Mouse (Mus musculus): ENCODE measurements around the gene Krtap5-4. TPM values are rescaled to one million over a fixed set of nuclear protein-coding genes. Genes with fewer than 3 reads are reported as not detected.
"Not testable (repeated sequence)": the region's sequence is repeated elsewhere in the genome, so short reads cannot be mapped to it uniquely, and the experiment has no call there.

The Krtap5-4 gene
- polyA plus RNA-seq, 1 experiment = not detected

DNA sequence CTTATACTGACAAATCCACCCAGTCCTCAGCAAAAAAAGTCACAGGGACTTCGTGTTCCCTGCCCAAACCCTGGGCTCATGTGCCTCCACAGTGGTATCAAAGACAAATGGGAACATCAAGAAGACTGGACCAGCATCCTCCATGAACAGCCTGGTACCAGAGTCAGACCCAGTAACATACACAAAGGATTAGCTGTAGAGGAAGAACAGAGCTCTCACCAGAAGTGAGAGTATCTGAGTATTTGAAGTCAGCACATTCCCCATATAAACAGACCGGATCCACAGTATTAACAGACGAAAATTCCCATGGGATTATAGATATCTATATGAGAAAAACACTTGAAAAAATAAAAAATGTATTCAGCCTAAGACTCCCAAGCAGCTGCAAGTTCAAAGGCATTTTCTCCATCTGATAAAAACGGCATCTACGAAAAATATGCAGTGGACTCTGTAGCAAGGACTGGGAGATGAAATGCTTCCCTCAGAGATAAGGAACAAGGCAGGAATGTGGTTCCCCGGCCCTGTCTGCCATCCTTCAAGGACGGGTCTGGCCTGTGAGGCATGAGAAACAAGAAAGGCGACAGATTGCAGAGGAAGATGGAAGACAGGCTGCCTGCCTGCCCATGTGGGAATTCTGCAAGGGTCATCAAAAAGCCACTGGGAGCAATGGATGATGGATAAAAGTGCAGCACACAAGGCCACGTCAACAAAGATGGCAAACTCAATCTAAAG is 23.5 kb downstream of the Krtap5-4 start:
- no peak for TF ChIP-seq POLR2A (IDR thresholded peaks at IDR 0.05; ENCODE audit: borderline replicate concordance, extremely low read depth, insufficient read depth, insufficient read length, poor library complexity, severe bottlenecking)
- TF ChIP-seq CTCF (IDR thresholded peaks at IDR 0.05; ENCODE audit: borderline replicate concordance, extremely low read depth, insufficient read depth, insufficient read length) = no peak
- no peak for DNase-seq (ENCODE audit: low read depth)

DNA sequence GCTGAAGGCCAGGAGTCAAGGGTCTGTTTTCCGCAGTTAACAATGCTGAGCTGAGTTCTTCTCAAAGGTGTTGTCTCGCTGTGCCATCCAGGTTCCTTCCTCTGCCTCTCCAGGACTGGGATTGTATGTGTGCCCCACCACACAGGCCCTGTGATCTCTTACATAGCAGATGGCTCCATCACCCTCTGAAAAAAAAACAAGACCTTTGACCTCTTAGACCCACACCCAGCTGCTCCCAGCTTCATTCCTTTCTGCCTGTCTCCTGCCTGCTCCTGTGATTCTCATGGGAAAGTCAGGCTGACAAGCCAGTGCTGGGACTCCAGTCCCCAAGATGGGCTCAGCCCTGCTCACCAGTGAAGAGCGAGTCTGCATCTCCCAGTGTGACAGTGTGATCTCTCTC is 25.2 kb downstream of the Krtap5-4 start:
- TF ChIP-seq POLR2A (IDR thresholded peaks at IDR 0.05; ENCODE audit: borderline replicate concordance, extremely low read depth, insufficient read depth, insufficient read length, poor library complexity, severe bottlenecking) (no peak), CTCF (IDR thresholded peaks at IDR 0.05; ENCODE audit: borderline replicate concordance, extremely low read depth, insufficient read depth, insufficient read length) (no peak)
- no peak for DNase-seq (ENCODE audit: low read depth)

DNA sequence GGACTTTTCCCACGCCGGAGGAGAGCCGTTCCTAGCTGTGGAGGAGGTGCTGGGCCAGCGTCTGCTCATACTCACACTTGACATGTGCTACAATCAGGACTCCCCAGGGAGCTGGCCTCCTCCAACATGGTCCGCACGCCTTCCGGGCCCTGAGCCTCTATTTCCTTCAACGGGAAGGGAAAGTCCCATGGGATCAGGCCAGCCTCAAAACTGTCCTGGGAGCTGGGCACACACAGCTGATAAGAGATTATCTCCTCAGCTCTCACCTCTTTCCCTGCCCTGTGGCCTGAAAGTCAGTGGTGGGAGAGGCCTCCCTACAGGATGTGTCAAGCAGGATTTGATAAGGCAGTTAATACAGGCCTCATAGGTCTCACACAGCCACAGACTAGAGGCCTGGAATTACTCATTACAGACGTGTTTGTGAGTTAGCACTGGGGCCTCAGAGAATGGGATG is 26.9 kb downstream of the Krtap5-4 start:
- no peak for DNase-seq (ENCODE audit: low read depth)
- TF ChIP-seq CTCF (IDR thresholded peaks at IDR 0.05; ENCODE audit: borderline replicate concordance, extremely low read depth, insufficient read depth, insufficient read length) = no peak
- no peak for TF ChIP-seq POLR2A (IDR thresholded peaks at IDR 0.05; ENCODE audit: borderline replicate concordance, extremely low read depth, insufficient read depth, insufficient read length, poor library complexity, severe bottlenecking)

DNA sequence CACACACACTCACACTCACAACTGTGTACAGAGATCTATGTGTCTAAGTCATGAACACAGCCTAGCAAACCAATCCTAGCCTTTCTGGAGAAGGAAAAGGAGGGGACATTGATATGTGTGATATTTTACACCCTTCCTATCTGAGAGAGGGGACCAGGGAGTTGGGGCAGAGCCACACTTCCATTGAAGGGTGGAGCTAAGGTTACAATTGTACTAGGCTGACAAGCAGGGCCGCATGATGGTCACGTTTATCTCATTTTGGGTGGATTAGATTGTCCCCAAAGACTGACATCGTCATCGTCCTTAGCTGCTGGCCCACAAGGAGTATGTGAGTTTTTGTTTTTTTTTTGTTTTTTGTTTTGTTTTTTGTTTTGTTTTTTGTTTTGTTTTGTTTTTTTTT is 27.9 kb downstream of the Krtap5-4 start:
- TF ChIP-seq POLR2A (IDR thresholded peaks at IDR 0.05; ENCODE audit: borderline replicate concordance, extremely low read depth, insufficient read depth, insufficient read length, poor library complexity, severe bottlenecking) (no peak), CTCF (IDR thresholded peaks at IDR 0.05; ENCODE audit: borderline replicate concordance, extremely low read depth, insufficient read depth, insufficient read length) (no peak)
- no peak for DNase-seq (ENCODE audit: low read depth)

DNA sequence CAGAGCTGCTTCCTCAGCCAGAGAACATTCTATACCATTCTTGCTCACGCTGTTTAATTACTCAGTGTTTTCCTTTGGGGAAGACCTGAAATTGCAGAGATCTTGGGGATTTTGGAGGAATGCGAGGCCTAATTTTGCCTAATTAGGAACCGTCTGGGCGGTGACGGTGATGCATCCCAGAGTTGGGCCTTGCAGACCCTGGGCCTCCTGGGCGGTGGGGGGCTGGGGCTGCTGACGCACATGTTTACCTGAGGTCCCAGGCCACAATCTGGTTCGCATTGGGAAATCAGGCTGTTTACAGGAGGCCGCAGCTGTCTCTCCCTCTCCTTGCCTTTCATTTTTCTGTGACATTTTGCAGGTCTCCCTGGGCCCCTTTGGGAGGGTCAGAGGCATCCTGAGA is 29.4 kb downstream of the Krtap5-4 start:
- DNase-seq (ENCODE audit: low read depth) = not testable (repeated sequence)

DNA sequence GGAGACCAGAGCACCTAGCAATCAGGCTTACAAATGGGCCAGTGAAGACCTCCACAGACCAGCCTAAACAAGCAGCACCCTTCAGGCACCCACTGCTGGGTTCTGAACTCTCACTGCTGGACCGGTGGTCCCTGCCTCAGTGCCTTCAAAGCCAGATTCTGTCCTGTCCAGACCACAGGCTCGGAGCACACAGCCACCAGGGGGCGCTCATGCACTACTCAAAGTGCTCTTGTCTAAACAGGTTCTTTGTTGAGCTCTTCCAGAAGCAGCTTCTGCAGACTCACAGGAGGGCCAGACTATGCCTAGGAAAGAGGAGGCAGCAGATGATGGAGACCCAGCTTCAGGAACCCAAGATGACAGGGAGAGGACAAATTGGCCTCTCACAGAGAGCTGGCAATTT is 30.9 kb downstream of the Krtap5-4 start:
- TF ChIP-seq POLR2A (IDR thresholded peaks at IDR 0.05; ENCODE audit: borderline replicate concordance, extremely low read depth, insufficient read depth, insufficient read length, poor library complexity, severe bottlenecking) = no peak
- peak; percentile 95 for TF ChIP-seq CTCF (IDR thresholded peaks at IDR 0.05; ENCODE audit: borderline replicate concordance, extremely low read depth, insufficient read depth, insufficient read length)
- peak; percentile 95 for DNase-seq (ENCODE audit: low read depth)

DNA sequence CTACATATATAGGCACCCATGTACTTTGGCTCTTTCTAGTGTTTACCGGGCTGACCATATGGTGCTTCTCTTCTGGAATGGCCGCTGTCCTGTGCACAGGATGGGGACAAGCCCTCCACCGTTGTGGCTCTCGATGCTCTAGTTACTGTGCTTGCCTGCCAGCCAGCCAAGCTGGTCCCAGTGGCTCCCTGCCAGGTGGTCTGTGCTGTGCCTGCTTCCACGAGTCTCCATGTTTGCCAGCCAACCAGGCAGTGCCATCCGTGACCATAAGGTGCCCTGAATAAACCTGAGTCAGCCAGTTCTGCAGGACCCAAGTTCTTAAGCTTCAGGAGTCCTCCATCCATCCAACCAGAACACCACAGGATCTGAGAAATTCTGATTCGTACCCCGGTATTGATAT is 31.8 kb downstream of the Krtap5-4 start:
- TF ChIP-seq POLR2A (IDR thresholded peaks at IDR 0.05; ENCODE audit: borderline replicate concordance, extremely low read depth, insufficient read depth, insufficient read length, poor library complexity, severe bottlenecking) (no peak), CTCF (IDR thresholded peaks at IDR 0.05; ENCODE audit: borderline replicate concordance, extremely low read depth, insufficient read depth, insufficient read length) (no peak)
- peak; percentile 53 for DNase-seq (ENCODE audit: low read depth)

DNA sequence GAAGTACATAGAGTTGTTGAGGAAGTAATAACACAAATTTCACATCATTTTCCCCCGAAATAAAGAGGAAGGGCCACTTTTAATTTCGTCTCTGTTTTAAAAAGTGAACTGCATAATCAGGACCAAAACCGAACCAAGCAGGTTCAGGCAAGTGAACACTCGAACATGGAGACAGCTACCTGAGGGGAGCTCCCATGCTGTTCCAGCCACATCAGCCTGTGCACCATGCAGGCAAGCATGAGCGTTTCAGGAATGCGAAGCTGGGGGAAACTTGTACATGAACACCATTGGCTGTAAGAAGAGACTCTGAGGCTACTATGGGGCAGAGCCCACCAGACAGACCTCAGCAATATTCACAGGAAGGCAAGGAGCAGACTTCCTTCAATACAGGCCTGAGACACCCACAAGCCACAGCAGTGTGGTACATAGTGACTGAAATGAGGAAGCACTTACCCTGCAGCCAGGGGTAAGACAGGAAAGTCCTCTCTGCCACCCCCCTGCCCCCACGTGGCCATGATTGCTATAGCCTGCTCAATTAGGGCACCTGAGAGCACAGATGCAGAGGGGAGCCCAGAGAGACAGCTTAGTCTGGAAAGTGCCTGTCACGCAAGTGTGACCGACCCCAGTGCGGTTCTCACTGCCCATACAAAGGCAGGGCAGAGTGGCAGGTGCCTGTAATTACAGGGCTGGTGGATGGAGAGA is 37.1 kb downstream of the Krtap5-4 start:
- DNase-seq (ENCODE audit: low read depth) = no peak
- TF ChIP-seq POLR2A (IDR thresholded peaks at IDR 0.05; ENCODE audit: borderline replicate concordance, extremely low read depth, insufficient read depth, insufficient read length, poor library complexity, severe bottlenecking) (no peak), CTCF (IDR thresholded peaks at IDR 0.05; ENCODE audit: borderline replicate concordance, extremely low read depth, insufficient read depth, insufficient read length) (no peak)

DNA sequence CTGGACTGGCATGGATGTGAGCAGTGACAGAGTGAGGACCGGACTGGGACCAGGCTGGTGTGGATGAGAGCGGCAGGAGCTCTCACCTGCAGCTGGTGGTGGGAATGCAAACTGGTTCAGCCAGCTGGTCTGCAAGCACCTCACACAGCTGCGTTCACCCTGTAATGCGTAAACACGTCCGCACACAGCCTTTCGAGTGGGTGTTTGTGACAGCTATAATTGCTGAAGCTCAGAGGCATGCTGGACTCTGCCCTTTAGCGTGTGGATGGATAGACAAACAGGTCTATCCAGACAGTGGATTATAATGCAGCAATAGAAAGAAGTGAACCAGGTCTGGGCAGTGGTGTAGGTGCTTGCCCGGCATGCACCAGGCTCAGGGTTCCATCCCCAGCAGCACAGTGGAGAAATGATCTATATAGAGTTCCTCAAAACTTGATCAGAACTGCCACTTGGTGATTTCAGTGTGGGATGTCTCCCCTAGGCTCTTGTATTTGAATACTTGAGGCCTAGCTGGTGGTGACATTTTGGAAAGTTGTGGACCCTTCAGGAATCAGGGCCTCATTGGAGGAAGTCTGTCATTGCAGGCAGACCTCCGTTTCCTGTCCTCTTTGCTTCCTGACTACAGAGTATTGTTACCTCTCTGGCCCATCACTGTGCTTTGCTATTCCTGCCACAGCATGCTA is 38.4 kb downstream of the Krtap5-4 start:
- TF ChIP-seq POLR2A (IDR thresholded peaks at IDR 0.05; ENCODE audit: borderline replicate concordance, extremely low read depth, insufficient read depth, insufficient read length, poor library complexity, severe bottlenecking) = no peak
- TF ChIP-seq CTCF (IDR thresholded peaks at IDR 0.05; ENCODE audit: borderline replicate concordance, extremely low read depth, insufficient read depth, insufficient read length) = no peak
- DNase-seq (ENCODE audit: low read depth) = no peak

DNA sequence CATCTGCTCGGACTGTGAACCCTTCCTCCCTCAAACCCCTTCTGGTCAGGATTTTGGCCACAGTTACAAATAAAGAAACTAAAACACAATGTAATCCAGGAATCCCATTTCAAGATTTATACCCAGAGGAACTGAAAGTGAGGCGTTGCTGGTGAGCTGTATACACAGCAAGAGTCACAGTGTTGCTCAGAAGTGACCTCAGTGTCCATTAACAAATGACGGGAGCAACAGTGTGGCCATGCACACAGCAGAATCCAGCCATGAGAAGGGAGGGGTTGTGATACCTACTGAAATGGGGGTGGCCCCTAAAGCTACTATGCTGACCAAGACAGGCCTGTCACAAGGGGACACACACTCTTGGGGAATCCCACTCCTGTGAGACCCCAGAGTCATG is 38.9 kb downstream of the Krtap5-4 start:
- TF ChIP-seq CTCF (IDR thresholded peaks at IDR 0.05; ENCODE audit: borderline replicate concordance, extremely low read depth, insufficient read depth, insufficient read length) (no peak), POLR2A (IDR thresholded peaks at IDR 0.05; ENCODE audit: borderline replicate concordance, extremely low read depth, insufficient read depth, insufficient read length, poor library complexity, severe bottlenecking) (no peak)

DNA sequence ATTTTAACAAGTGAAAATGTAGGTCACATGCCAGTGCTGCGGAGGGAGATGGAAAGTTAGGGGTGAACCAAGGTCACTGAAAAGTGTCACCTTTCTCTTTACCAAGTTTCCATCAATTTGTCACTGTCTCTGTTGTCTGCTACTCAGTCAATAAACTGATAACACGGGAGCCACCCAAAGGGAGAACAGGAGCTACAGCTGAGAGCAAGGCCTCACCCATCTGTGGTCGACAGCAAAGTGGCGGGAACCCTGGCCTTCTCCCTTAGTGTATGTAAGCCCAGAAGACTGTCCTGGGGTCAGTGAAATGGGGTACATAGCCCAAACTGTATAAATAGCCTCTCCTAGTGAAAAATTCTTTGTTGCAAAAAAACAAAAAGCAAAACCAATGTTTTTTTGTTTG is 44.2 kb downstream of the Krtap5-4 start:
- TF ChIP-seq POLR2A (IDR thresholded peaks at IDR 0.05; ENCODE audit: borderline replicate concordance, extremely low read depth, insufficient read depth, insufficient read length, poor library complexity, severe bottlenecking) (no peak), CTCF (IDR thresholded peaks at IDR 0.05; ENCODE audit: borderline replicate concordance, extremely low read depth, insufficient read depth, insufficient read length) (no peak)
- DNase-seq (ENCODE audit: low read depth) = no peak

More for the DNA sequence above, 38.9 kb downstream of the Krtap5-4 start:
- no peak for DNase-seq (ENCODE audit: low read depth)
